8 mouse cellular contexts compared by ENCODE assay signal in the genomic region with DNA sequence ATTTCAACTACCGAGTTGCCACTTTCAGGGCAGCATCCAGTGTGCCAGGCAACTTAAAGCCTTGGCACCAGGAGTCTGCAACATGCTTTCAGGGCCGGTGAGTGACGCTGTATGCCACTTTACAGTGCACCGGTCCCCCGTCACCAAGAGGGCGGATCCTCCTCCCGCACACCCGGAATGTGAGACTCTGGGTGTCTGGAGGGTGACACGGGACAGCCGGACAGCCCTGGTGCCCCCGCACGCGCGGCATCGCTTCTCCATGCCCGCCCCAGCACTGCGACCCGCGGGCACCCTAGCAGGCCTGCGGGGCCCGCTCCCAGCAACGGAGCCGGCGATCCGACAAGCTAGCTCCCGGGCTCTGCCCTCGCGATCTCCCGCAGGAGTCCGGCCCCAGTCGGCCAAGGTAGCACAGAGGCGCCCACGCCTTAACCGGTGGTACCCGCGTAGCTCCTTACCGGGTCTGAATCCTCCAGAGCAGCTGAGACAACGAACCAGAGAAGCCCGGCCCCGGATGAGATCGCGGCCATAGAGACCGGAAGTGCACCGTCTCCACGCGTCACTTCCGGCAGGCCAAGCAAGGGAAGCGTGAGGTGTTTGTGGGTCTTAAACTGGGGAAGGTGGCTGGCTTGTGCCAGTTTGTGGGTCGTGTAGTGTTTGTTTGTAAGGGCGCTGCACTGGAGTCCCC. TPM values are rescaled to one million over a fixed set of nuclear protein-coding genes. Genes with fewer than 3 reads are reported as not detected.
DNase-seq lines count a peak whose midpoint lies in the region; ATAC-seq lines count a peak whose summit lies in the region.

A gene (minus strand): TSS at position 551 of the 685 bp plus-strand sequence.

- H3K9ac ChIP-seq in heart, embryonic 14.5 days (ENCODE audit: low read length), result peak within 1 kb of the TSS; percentile 97
- H3K9ac ChIP-seq in liver, embryonic 13.5 days, result peak within 1 kb of the TSS; percentile 94
- peak within 1 kb of the TSS; percentile 97 for H3K9ac ChIP-seq in stomach, embryonic 16.5 days (ENCODE audit: low read length)

- DNase-seq in CD4-positive, CD25-positive, alpha-beta regulatory T cell, adult 2 months (ENCODE audit: low read depth, low spot score), result peak; percentile 94
- peak; percentile 63 for DNase-seq in fibroblast of lung, adult 2 months (ENCODE audit: low read depth)
- DNase-seq in kidney, postnatal 14 days, result peak; percentile 92
- peak; percentile 81 for DNase-seq in liver, embryonic 13.5 days
- peak; percentile 92 for DNase-seq in neural tube, embryonic 10.5 days (ENCODE audit: extremely low spot score, low spot score)

- under 1% methylated on average over 49 of the region's 50 CpGs for WGBS in heart, embryonic 14.5 days
- WGBS in liver, embryonic 13.5 days (ENCODE audit: insufficient replicate concordance), result under 1% methylated on average over 49 of the region's 50 CpGs
- WGBS in stomach, embryonic 16.5 days, result under 1% methylated on average over 50 of the region's 50 CpGs

- H3K9me3 ChIP-seq in heart, embryonic 14.5 days (ENCODE audit: control insufficient read depth, low read length), result no peaks in the 10 kb centered on the region
- H3K9me3 ChIP-seq in liver, embryonic 13.5 days (replicated peaks), result no peaks in the 10 kb centered on the region
- H3K9me3 ChIP-seq in stomach, embryonic 16.5 days (replicated peaks; ENCODE audit: control insufficient read depth, low read length), result no peaks in the 10 kb centered on the region

- H3K27ac ChIP-seq in brown adipose tissue, adult 24 weeks (replicated peaks; ENCODE audit: low read depth, low read length), result peak within 1 kb of the TSS; percentile 90
- H3K27ac ChIP-seq in heart, embryonic 14.5 days (replicated peaks in 1 of 2; ENCODE audit: control insufficient read depth in 1 of 2, insufficient read depth in 1 of 2, low read depth in 2 of 2, low read length in 2 of 2), result peak within 1 kb of the TSS; percentile 90 to 94
- H3K27ac ChIP-seq in liver, embryonic 13.5 days, result peak within 1 kb of the TSS; percentile 91
- H3K27ac ChIP-seq in stomach, embryonic 16.5 days (ENCODE audit: low read length), result peak within 1 kb of the TSS; percentile 95

- H3K4me1 ChIP-seq in brown adipose tissue, adult 24 weeks (ENCODE audit: control insufficient read depth, insufficient read depth, insufficient read length, low read length), result no peaks in the 10 kb centered on the region
- H3K4me1 ChIP-seq in heart, embryonic 14.5 days (ENCODE audit: control insufficient read depth in 2 of 2, insufficient read depth in 2 of 2, low read length in 2 of 2), result peaks cover 4% of the 10 kb centered on the region in 2 experiments; a peak in 3 of 4 replicates
- H3K4me1 ChIP-seq in liver, embryonic 13.5 days (replicated peaks), result peaks cover 13% of the 10 kb centered on the region
- H3K4me1 ChIP-seq in stomach, embryonic 16.5 days (ENCODE audit: control insufficient read depth, insufficient read depth, low read length), result peaks cover 4% of the 10 kb centered on the region; the same call in 1 of the 2 replicates

- H3K4me2 ChIP-seq in heart, embryonic 14.5 days (ENCODE audit: low read length), result peak within 1 kb of the TSS; percentile 73
- peak within 1 kb of the TSS; percentile 68 for H3K4me2 ChIP-seq in liver, embryonic 13.5 days
- peak within 1 kb of the TSS; percentile 89 for H3K4me2 ChIP-seq in stomach, embryonic 16.5 days (ENCODE audit: low read depth, low read length)

- H3K4me3 ChIP-seq in brown adipose tissue, adult 24 weeks (ENCODE audit: insufficient read depth, low read depth, low read length), result peak within 1 kb of the TSS; percentile 94
- peak within 1 kb of the TSS; percentile 87 to 98 for H3K4me3 ChIP-seq in heart, embryonic 14.5 days (ENCODE audit: control insufficient read depth in 1 of 2, insufficient read depth in 1 of 2, low read depth in 1 of 2, low read length in 2 of 2)
- H3K4me3 ChIP-seq in liver, embryonic 13.5 days (replicated peaks), result peak within 1 kb of the TSS; percentile 94
- H3K4me3 ChIP-seq in stomach, embryonic 16.5 days (replicated peaks; ENCODE audit: low read length), result peak within 1 kb of the TSS; percentile 99

- H3K36me3 ChIP-seq in heart, embryonic 14.5 days (ENCODE audit: control insufficient read depth, insufficient read depth, low read length), result peaks cover 19% of the 10 kb centered on the region
- H3K36me3 ChIP-seq in liver, embryonic 13.5 days, result peaks cover 17% of the 10 kb centered on the region
- H3K36me3 ChIP-seq in stomach, embryonic 16.5 days (ENCODE audit: control insufficient read depth, insufficient read depth, low read length), result peaks cover 15% of the 10 kb centered on the region

- peak; percentile 94 for ATAC-seq in heart, embryonic 14.5 days (ENCODE audit: insufficient number of reproducible peaks, insufficient read depth, low FRiP score, low read depth)
- ATAC-seq in liver, embryonic 13.5 days (ENCODE audit: low read depth), result peak; percentile 96
- ATAC-seq in stomach, embryonic 16.5 days (ENCODE audit: insufficient read depth, low FRiP score), result peak; percentile 98

- no peaks in the 10 kb centered on the region for H3K27me3 ChIP-seq in heart, embryonic 14.5 days (ENCODE audit: control insufficient read depth, insufficient read depth, low read length)
- H3K27me3 ChIP-seq in liver, embryonic 13.5 days, result no peaks in the 10 kb centered on the region
- no peaks in the 10 kb centered on the region for H3K27me3 ChIP-seq in stomach, embryonic 16.5 days (ENCODE audit: control insufficient read depth, insufficient read depth, low read length)

RNA-seq across cellular contexts. Expression of the gene that starts here (rescaled TPM):
- polyA plus RNA-seq in brown adipose tissue, adult 24 weeks (2012; ENCODE audit: insufficient read depth, insufficient read length, missing spikeins), result 15.6 and 22.1 TPM in 2 replicates
- 23.6 and 26.3 TPM in 2 replicates for polyA plus RNA-seq in heart, embryonic 14.5 days (2014; fragmentation: Nextera tagmentation; extraction: Ambion mirVana)
- 14.6 and 14.8 TPM in 2 replicates for polyA plus RNA-seq in liver, embryonic 13.5 days (2015; fragmentation: Nextera tagmentation; extraction: Ambion mirVana)
- 31.5 TPM in 2 replicates for polyA plus RNA-seq in stomach, embryonic 16.5 days (2015; fragmentation: Nextera tagmentation; extraction: Ambion mirVana)

Comparison
In these comparisons a context has a peak if more than half of its experiments do, and no peak if none do; other contexts are left out.
1. Peak in every context shown above with its lines: DNase-seq, ATAC-seq, H3K4me3 ChIP-seq and H3K27ac ChIP-seq.